Mouse (Mus musculus) common myeloid progenitor, adult 5-6 weeks (primary cell): ENCODE data around the gene Ccdc8. TPM values are rescaled to one million over a fixed set of nuclear protein-coding genes. Genes with fewer than 3 reads are reported as not detected.

Source experiments
- ATAC-seq: replicated peaks from 2 replicates; pipeline ENCODE4 v1.8.0; 2016; ENCODE audit warnings: low read depth, mild to moderate bottlenecking, moderate TSS enrichment, inconsistent platforms; ENCODE audit not compliant: poor library complexity, severe bottlenecking
- total RNA-seq: library from RNA; stranded (forward); fragments of 200-1000, 187-1606 nt; gene quantifications from 2 replicates; pipeline ENCODE4 v1.2.3, GENCODE M21; 2017

Ccdc8 gene
- total RNA-seq, 1 experiment from 2014 or later: 8.2 TPM

DNA sequence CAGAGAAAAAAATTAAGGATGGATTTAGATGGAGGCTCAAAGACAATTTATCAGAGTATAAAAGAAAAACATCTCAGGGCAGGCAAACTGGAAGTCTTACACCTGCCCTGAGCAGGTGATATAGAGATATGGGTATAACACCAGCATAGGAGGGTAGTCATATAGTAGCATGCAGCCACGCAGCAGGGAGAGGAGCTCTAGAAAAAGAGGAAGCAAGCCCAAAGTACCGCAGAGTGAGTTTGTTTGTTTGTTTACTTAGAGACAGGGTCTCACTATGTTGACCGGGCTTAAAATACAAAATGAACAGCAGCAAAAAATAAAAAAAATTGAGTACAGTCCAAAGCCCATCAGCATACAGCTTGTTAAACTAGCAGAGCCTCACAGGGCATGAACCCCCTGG is 21.3 kb upstream of the Ccdc8 start:
- peak; percentile 45 for ATAC-seq

DNA sequence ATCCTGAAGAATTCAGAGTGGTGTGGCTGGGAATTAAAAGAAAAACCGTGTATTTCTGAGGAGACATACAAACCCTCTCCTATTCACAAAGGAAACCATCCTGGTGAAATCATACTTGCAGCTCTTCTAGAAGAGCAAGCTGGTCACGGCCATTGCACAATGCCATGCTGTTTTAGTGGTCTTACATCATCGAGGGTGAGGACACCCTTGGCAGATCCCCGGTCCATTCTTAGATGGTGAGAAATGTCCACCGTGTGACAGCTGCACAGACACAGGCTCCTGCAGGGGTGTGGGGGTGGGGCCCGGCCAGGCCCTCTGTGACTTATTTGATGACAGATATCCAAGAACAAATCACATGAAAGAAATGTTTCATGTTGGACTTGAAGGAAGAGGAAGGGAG is 18.5 kb upstream of the Ccdc8 start:
- peak; percentile 83 for ATAC-seq

- no peak for ATAC-seq
These were observed 16.2 kb upstream of the Ccdc8 start for GRCm38 (mm10) chr7:16976298-16976697.

- no peak for ATAC-seq
These were observed 14.3 kb upstream of the Ccdc8 start for GRCm38 (mm10) chr7:16978173-16978572.

- ATAC-seq: no peak
These were observed 13.9 kb upstream of the Ccdc8 start for GRCm38 (mm10) chr7:16978593-16978992.

- peak; percentile 67 for ATAC-seq
These were observed 12.2 kb upstream of the Ccdc8 start for GRCm38 (mm10) chr7:16980348-16980747.

DNA sequence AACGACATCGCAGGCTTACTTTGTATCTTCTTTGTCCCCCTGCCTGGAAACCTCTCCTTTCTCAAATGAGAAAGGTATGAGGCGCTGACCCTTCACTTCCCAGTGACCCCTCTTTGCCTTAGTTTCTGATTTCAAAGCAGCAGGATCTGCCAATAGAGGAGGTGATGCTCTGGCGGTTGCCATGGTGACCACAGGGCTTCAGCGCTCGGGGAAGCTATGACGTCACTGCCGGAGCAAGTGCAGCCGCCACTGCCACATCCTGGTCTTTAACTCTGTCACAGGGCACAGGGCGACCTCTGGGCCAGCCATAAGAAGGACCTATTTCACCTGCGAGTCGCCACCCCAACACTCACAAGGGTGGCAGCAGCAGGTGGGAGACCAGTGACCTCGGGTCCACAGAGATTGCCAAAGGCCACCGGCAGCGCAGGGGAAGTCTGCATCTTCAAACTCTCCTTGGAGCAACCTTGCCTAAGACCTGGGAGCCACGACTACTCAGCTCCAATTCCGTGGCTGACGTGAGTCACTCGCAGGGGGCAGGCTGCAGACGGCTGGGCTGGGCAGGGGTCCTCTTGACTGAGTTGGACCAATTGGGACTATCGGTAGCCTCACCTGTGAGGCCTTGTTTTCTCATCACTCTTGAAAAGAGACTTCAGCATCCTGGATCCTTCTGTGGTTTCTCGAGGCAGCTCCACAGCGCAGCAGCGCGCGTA is 9.5 kb upstream of the Ccdc8 start, which contains the start of gene Gm42372:
Gene Gm42372 (plus strand): TSS at position 228 of the 710 bp plus-strand sequence.
- ATAC-seq: peak; percentile 68

- no peak for ATAC-seq
These were observed 4.9 kb upstream of the Ccdc8 start for GRCm38 (mm10) chr7:16987541-16988149.

GRCm38 (mm10) chr7:16988405-16988804 is 4.1 kb upstream of the Ccdc8 start:
- ATAC-seq: no peak

DNA sequence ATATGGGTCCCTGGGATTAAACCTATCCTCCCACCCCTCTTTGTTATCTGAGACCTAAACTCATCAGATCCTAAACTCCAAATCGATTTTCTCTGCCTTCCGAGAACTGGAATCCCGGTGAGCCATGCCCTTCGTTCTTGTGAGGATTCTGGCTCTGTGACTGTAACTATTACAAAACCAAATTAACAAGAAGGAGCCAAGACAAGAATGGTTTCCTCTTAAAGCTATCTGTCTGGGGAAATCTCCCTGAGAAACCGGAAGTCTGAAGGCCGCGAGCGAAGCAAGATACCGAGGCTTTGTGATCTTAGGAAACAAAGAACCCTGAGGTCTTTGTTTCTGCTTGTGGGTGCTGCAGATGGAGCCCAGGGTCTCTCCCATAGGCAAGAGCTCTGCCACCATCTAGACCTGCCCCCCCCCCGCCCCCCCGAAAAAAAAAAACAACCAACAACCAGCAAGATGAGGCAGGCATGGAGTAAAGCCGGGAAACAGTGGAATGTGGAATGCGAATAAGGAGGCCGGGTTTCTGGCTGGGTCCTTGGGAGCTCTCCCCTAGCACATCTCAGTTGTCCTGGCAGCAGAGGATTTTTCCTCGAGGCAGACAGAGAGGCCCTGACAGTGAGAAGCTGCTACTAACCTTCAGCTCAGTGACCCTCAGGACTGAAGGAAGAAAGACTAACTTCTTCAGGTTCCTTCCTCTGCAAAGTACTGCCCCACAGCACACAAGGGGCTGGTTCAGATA is 2.3 kb upstream of the Ccdc8 start:
- peak; percentile 33 for ATAC-seq

- ATAC-seq: peak; percentile 6; the same call in 1 of the 2 replicates
These were observed 642 bp upstream of the Ccdc8 start for GRCm38 (mm10) chr7:16991681-16992450.

GRCm38 (mm10) chr7:16993651-16994399 is 1.3 kb downstream of the Ccdc8 start:
- ATAC-seq: peak; percentile 89

DNA sequence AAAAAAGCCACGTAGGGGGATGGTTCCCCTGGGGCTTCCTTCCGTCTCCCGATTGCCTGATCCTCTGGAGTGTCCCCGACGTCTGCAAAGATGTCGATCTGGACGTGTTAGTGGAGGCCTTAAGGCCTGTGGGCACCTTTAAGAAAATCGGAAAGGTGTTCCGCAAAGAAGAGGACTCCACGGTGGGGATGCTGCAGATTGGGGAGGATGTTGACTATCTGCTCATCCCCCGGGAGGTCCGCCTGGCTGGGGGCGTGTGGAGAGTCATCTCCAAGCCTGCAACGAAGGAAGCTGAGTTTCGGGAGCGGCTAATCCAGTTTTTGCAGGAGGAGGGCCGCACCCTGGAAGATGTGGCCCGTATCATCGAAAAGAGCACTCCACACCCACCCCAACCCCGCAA is 1.9 kb downstream of the Ccdc8 start:
- peak; percentile 10; the same call in 1 of the 2 replicates for ATAC-seq

DNA sequence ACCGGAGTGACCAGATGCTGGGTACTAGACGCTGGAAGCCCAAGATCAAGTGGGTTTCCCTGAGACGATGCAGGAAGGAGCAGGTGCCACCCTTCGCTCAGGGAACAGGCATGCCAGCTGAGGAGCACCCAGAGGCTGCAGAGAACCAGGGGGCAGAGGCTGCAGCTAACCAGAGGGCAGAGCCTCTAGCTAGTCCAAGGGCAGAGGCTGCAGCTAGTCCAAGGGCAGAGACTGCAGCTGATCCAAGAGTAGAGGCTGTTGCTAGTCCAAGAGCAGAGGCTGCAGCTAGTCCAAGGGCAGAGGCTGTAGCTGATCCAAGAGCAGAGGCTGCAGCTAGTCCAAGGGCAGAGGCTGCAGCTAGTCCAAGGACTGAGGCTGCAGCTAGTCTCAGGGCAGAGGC is 2.8 kb downstream of the Ccdc8 start:
- no peak for ATAC-seq

DNA sequence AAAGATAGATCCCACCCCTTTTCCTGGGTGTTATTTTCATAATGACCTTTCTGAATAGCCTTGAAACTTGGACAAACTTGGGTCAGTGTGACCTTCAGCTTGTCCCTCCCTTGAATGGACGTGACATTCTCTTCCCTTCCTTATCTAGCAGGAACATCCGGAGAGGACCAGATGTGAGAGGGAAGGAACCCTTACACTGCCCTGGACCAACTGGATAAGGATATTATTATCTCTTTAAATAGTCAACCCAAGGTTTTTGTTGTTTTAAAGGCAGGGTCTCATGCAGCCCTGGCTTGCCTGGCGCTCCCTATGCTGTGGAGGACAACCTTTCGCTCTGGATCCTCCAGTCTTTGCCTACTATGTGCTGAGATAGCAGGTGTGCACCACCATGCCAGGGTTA is 6.7 kb downstream of the Ccdc8 start:
- 0 out of 2 replicates have a peak, but pooled peaks have one; percentile 2 for ATAC-seq

- peak; percentile 62 for ATAC-seq
These were observed 7.1 kb downstream of the Ccdc8 start for GRCm38 (mm10) chr7:16999650-17000049.

DNA sequence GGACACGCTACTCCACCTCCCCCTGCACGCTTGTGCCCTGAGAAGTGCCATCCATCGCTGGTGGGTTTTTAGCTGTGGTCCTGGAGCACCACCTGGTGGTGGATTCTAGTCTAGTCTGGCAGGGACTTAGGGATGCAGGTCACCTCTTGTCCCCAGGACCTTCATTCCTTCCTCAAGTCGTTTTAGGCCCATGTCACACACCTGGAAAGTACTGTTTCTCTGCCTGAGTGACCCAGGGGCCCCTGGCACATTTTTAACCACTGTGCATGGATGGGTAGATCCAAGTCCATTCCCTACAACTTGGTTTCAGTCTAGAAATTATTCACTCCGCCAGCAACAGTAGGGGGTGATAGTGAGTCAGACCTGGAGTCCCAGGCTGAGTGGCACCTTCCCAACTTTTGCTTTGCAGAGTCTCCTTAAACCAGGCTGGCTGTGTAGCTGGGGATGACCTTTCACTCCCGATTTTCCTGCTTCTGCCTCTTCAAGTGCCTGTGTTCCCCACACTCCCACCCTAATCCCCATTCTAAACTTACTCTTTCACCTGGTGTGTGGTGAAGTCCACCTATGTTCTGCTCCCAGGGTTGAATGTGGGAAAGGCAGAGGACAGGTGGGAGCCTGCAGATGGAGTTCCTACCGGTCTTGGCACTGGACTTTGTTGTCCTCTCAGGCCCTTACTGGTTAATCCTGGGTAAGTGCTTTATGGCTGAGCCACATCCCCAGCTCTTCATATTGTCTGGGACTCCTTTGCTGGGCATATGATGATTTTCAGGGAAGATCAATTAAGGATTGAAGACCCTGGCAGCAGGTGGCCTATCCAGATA is 10.1 kb downstream of the Ccdc8 start:
- ATAC-seq: peak; percentile 76

DNA sequence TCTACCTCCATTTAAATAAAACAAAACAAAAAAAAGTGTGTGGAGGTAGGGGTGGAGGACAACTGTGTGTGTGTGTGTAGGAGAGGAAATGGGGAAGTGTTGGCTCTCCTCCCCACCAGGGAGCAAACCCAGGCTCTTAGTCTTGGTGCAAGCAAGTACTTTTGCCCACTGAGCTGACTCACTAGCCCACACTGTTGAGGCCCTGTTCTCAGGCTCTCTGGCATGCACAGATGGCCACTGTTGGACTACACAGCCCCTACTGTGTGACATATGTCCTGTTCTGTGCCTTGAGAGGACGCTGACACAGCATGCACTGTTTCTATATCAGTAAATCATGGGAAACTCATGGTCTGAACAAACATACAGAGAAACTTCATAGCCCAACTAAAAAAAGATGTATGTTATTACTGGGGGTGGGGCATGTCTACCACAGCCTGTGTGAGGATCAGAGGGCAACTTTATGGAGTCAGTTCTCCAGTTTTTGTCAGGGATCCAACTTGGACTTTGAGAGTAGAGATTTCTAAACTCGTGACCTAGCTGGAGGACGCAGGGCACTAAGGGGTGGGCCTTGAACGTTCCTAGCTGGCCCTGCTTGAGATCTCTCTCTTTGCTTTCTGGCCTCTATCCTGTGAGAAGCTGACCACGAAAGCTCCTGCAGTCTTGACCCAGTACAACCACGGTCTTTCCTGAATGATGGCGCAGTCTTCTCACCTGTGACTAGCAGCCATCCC is 10.9 kb downstream of the Ccdc8 start:
- peak; percentile 16; the same call in 1 of the 2 replicates for ATAC-seq
